Comparison of ENCODE assay signal across 10 mouse cellular contexts in genomic region chr2:153443434-153444240, GRCm38 (mm10). TPM values are rescaled to one million over a fixed set of nuclear protein-coding genes. Genes with fewer than 3 reads are reported as not detected.
DNase-seq lines count a peak whose midpoint lies in the region; ATAC-seq and TF ChIP-seq lines count a peak whose summit lies in the region.
"Had no signal": no experiment of that assay in that cellular context is flagged by ENCODE, and none has a peak within 500 bp of the region (broad histone marks: within the 10 kb centered on the region; RNA-seq: fewer than 3 reads in every experiment).

No protein-coding gene starts in this region.

- intact Hi-C loops in gastrocnemius, adult 2 months (cut with DNase I) = loop anchor here (5.0 kb wide), 1 partner anchor 96 kb away; the partner anchor contains the start of gene Asxl1

- peak overlapping the region; percentile 77 to 84 for H3K4me3 ChIP-seq in ES-E14 (ENCODE audit: insufficient read depth in 1 of 2, low read depth in 1 of 2, low read length in 2 of 2, poor library complexity in 1 of 2, severe bottlenecking in 1 of 2)
- peak overlapping the region; percentile 95 for H3K4me3 ChIP-seq in gastrocnemius, adult 2 months
- H3K4me3 ChIP-seq in hindbrain, embryonic 16.5 days (ENCODE audit: low read length) = peak overlapping the region; percentile 85
- H3K4me3 ChIP-seq in liver, embryonic 14.5 days (ENCODE audit: insufficient read depth in 1 of 2, low read depth in 2 of 2, low read length in 2 of 2) = peak overlapping the region; percentile 64 to 72

- H3K4me2 ChIP-seq in hindbrain, embryonic 16.5 days (ENCODE audit: low read length) = peak overlapping the region; percentile 96
- peak overlapping the region; percentile 98 for H3K4me2 ChIP-seq in liver, embryonic 14.5 days (ENCODE audit: low read depth)

- no peaks in the 10 kb centered on the region for H3K27me3 ChIP-seq in hindbrain, embryonic 16.5 days (replicated peaks; ENCODE audit: control insufficient read depth, insufficient read depth, low read length)
- H3K27me3 ChIP-seq in liver, embryonic 14.5 days (ENCODE audit: control insufficient read depth, insufficient read depth, low read length) = peaks cover 28% of the 10 kb centered on the region

- in situ Hi-C loops in ES-E14 (cut with MboI; ENCODE audit: low sequenced_read_pairs in 2 of 2, unreplicated experiment in 2 of 2) = no loop called here

- DNase-seq in embryo, embryonic 10 days (ENCODE audit: low spot score) = peak; percentile 44
- DNase-seq in embryo, embryonic 11 days = no peak
- DNase-seq in ES-E14 (ENCODE audit: low read depth, low spot score) = no peak
- peak; percentile 55 for DNase-seq in gastrocnemius, adult 2 months
- no peak for DNase-seq in liver, embryonic 14.5 days (ENCODE audit: low read depth in 3 of 3, low spot score in 3 of 3)
- DNase-seq in neural tube, embryonic 10.5 days (ENCODE audit: extremely low spot score, low spot score) = peak; percentile 46
- peak; percentile 11 to 20 for DNase-seq in urinary bladder, postnatal 36 days (ENCODE audit: low spot score in 2 of 2)

- peak overlapping the region; percentile 76 for H3K9ac ChIP-seq in ES-E14 (ENCODE audit: insufficient read depth, low read depth, low read length, poor library complexity, severe bottlenecking)
- peak overlapping the region; percentile 94 for H3K9ac ChIP-seq in hindbrain, embryonic 16.5 days (ENCODE audit: low read depth, low read length)
- H3K9ac ChIP-seq in liver, embryonic 14.5 days (replicated peaks) = peak overlapping the region; percentile 54

- no peaks in the 10 kb centered on the region for H3K9me3 ChIP-seq in ES-E14 (ENCODE audit: control insufficient read depth, insufficient read depth, low read depth, low read length)
- no peaks in the 10 kb centered on the region for H3K9me3 ChIP-seq in hindbrain, embryonic 16.5 days (ENCODE audit: control insufficient read depth, low read length)
- no peaks in the 10 kb centered on the region for H3K9me3 ChIP-seq in liver, embryonic 14.5 days (ENCODE audit: control insufficient read depth, low read length)

- no peak overlapping the region for H3K27ac ChIP-seq in ES-E14 (ENCODE audit: insufficient read depth, low read depth, low read length, poor library complexity, severe bottlenecking)
- H3K27ac ChIP-seq in gastrocnemius, adult 2 months = peak overlapping the region; percentile 86
- peak overlapping the region; percentile 96 for H3K27ac ChIP-seq in hindbrain, embryonic 16.5 days (ENCODE audit: low read depth, low read length)
- no peak overlapping the region for H3K27ac ChIP-seq in liver, embryonic 14.5 days

- no peak for TF ChIP-seq CTCF in gastrocnemius, adult 2 months (IDR thresholded peaks at IDR 0.05)
- TF ChIP-seq CTCF in liver, embryonic 14.5 days (IDR thresholded peaks at IDR 0.05; ENCODE audit: low read depth) = no peak

- TF ChIP-seq EP300 in liver, embryonic 14.5 days (IDR thresholded peaks at IDR 0.05; ENCODE audit: low read depth) = no peak

- WGBS in hindbrain, embryonic 16.5 days = under 1% methylated on average over 42 of the region's 59 CpGs
- 1% methylated on average over 59 of the region's 59 CpGs for WGBS in liver, embryonic 14.5 days (ENCODE audit: insufficient replicate concordance)

- peak; percentile 50 for ATAC-seq in hindbrain, embryonic 16.5 days
- peak; percentile 35 for ATAC-seq in liver, embryonic 14.5 days (ENCODE audit: insufficient read depth)

- no peaks in the 10 kb centered on the region for H3K36me3 ChIP-seq in ES-E14 (ENCODE audit: control insufficient read depth, insufficient read depth, low read length, poor library complexity, severe bottlenecking)
- no peaks in the 10 kb centered on the region for H3K36me3 ChIP-seq in hindbrain, embryonic 16.5 days (ENCODE audit: control insufficient read depth, insufficient read depth, low read length)
- no peaks in the 10 kb centered on the region for H3K36me3 ChIP-seq in liver, embryonic 14.5 days (replicated peaks; ENCODE audit: control insufficient read depth, insufficient read depth, low read depth)

- H3K4me1 ChIP-seq in ES-E14 (ENCODE audit: control insufficient read depth in 2 of 2, insufficient read depth in 2 of 2, low read length in 2 of 2, poor library complexity in 1 of 2) = peaks cover 0 to 17% of the 10 kb centered on the region in 2 experiments; a peak in 2 of 4 replicates
- peaks cover 38% of the 10 kb centered on the region for H3K4me1 ChIP-seq in hindbrain, embryonic 16.5 days (ENCODE audit: control insufficient read depth, insufficient read depth, low read depth, low read length)
- peaks cover 8 to 11% of the 10 kb centered on the region in 2 experiments; a peak in 3 of 4 replicates for H3K4me1 ChIP-seq in liver, embryonic 14.5 days (replicated peaks; ENCODE audit: control insufficient read depth in 2 of 2, insufficient read depth in 2 of 2, low read length in 1 of 2)

TF ChIP-seq in ES-E14, 5 proteins besides CTCF, POLR2A, EP300 and RAD21:
- TF ChIP-seq ZC3H11A (IDR thresholded peaks at IDR 0.05; ENCODE audit: borderline replicate concordance, low read depth, low read length) (no peak), CHD2 (IDR thresholded peaks at IDR 0.05; ENCODE audit: low read depth, low read length) (no peak), MAFK (IDR thresholded peaks at IDR 0.05; ENCODE audit: insufficient read depth, low read depth, low read length) (no peak), HCFC1 (IDR thresholded peaks at IDR 0.05; ENCODE audit: borderline replicate concordance, insufficient read depth, low read length) (no peak), ZNF384 (IDR thresholded peaks at IDR 0.05; ENCODE audit: low read depth, low read length) (no peak)

RNA-seq across cellular contexts. Expression of gene 4930404H24Rik, which starts 49.0 kb away (rescaled TPM):
- total RNA-seq in ES-E14 (2012; rRNA removed) = not detected in 2 replicates
- total RNA-seq in gastrocnemius, adult 2 months (2021) = not detected
- polyA plus RNA-seq in hindbrain, embryonic 16.5 days (2015; fragmentation: Nextera tagmentation; extraction: Ambion mirVana) = not detected in 2 replicates
- polyA plus RNA-seq in liver, embryonic 14.5 days (2012; rRNA removed) = not detected in 2 replicates
- polyA plus RNA-seq in liver, embryonic 14.5 days (2014; fragmentation: Nextera tagmentation; extraction: Ambion mirVana) = not detected in 2 replicates
- total RNA-seq: left cerebral cortex, postnatal 10 days; MEL had no signal

Comparison
In these comparisons a context has a peak if more than half of its experiments do, and no peak if none do; other contexts are left out.
1. DNase-seq: peak in embryo, embryonic 10 days (single experiment), gastrocnemius, adult 2 months (single experiment), neural tube, embryonic 10.5 days (single experiment) and urinary bladder, postnatal 36 days (2 of 2); none in embryo, embryonic 11 days (single experiment), ES-E14 (single experiment) and liver, embryonic 14.5 days (0 of 3).
2. H3K27ac ChIP-seq: peak in gastrocnemius, adult 2 months (single experiment) and hindbrain, embryonic 16.5 days (single experiment); none in ES-E14 (single experiment) and liver, embryonic 14.5 days (single experiment).
3. Peak in every context shown above with its lines, with median percentiles within 50 percentile points of each other: H3K4me3 ChIP-seq and H3K9ac ChIP-seq.